In the genomic region with DNA sequence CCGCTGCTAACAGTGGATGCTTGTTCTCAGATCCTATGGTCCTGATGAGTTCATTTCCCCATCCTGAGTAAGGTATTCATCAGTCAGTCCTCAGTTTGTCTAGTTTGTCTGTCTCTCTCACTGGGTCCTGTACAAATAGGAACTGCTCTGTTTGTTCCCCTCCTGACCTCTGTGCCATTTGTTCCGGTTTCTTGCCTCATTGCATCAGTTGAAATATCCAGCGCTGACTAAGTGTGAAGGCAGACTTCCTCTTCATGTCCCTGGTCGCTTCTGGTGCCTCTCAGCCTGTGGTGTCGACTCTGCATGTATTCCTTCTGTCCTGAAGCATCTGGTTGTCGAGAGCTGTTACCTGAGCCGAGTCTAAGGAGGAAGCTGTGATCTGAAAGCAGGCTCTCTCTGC, we compare ENCODE assay signal across 11 mouse cellular contexts. TPM values are rescaled to one million over a fixed set of nuclear protein-coding genes. Genes with fewer than 3 reads are reported as not detected.
DNase-seq lines count a peak whose midpoint lies in the region; ATAC-seq and TF ChIP-seq lines count a peak whose summit lies in the region.
"Had no signal": no experiment of that assay in that cellular context is flagged by ENCODE, and none has a peak within 500 bp of the region (broad histone marks: within the 10 kb centered on the region; RNA-seq: fewer than 3 reads in every experiment).

No protein-coding gene starts in this region.

- peak; percentile 87 for ATAC-seq in megakaryocyte progenitor cell, adult 5-6 weeks (replicated peaks; ENCODE audit: poor library complexity)

- no peak overlapping the region for H3K4me3 ChIP-seq in layer of hippocampus, adult 2 months

- no peak for TF ChIP-seq CTCF in layer of hippocampus, adult 2 months (conservative IDR thresholded peaks at IDR 0.05)

- DNase-seq in layer of hippocampus, adult 2 months (ENCODE audit: low spot score in 2 of 2) = no peak
- DNase-seq in layer of hippocampus, postnatal 10 days (ENCODE audit: low spot score in 2 of 2) = no peak
- DNase-seq in A20 (ENCODE audit: low read depth, low spot score) = peak; percentile 43
- peak; percentile 46 for DNase-seq in c-Kit-positive CD71-negative TER-119-negative erythroid progenitor cells, embryonic 14.5 days (ENCODE audit: low read depth)
- DNase-seq in cerebellum, adult 18-20 months = no peak
- no peak for DNase-seq in testis, postnatal 14 days (ENCODE audit: low spot score)
- DNase-seq in thymus, postnatal 36 days = no peak
- DNase-seq: cerebellum, adult 2 months; gastrocnemius, postnatal 10 days; kidney, postnatal 36 days had no signal

- H3K27ac ChIP-seq in layer of hippocampus, adult 2 months = peak overlapping the region; percentile 82

RNA-seq across cellular contexts. Expression of gene Pknox1, which starts 30.1 kb away (rescaled TPM):
- total RNA-seq in layer of hippocampus, adult 2 months (2021) = 10 to 100 TPM; 13.6 to 14.6 TPM
- total RNA-seq in layer of hippocampus, postnatal 10 days (2021) = 10 to 100 TPM; 16.4 to 17.5 TPM
- total RNA-seq in megakaryocyte progenitor cell, adult 5-6 weeks (2015) = 15.0 and 18.9 TPM in 2 replicates
- total RNA-seq in megakaryocyte progenitor cell, adult 5-6 weeks (2017) = 19.8 and 21.2 TPM in 2 replicates

RNA-seq across cellular contexts. Expression of gene Cbs, which starts 42.4 kb away (rescaled TPM):
- total RNA-seq in layer of hippocampus, adult 2 months (2021) = 10 to 100 TPM; 60.7 to 62.4 TPM
- total RNA-seq in layer of hippocampus, postnatal 10 days (2021) = 10 to 100 TPM; 66.4 to 78.1 TPM
- not detected in 2 replicates for total RNA-seq in megakaryocyte progenitor cell, adult 5-6 weeks (2015)
- 0.14 TPM in 1 of 2 replicates, not detected in the other for total RNA-seq in megakaryocyte progenitor cell, adult 5-6 weeks (2017)

Comparison
In these comparisons a context has a peak if more than half of its experiments do, and no peak if none do; other contexts are left out.
1. DNase-seq: peak in A20 (single experiment) and c-Kit-positive CD71-negative TER-119-negative erythroid progenitor cells, embryonic 14.5 days (single experiment); none in layer of hippocampus, adult 2 months (0 of 2), layer of hippocampus, postnatal 10 days (0 of 2), cerebellum, adult 18-20 months (0 of 2), testis, postnatal 14 days (single experiment) and thymus, postnatal 36 days (0 of 2).
2. RNA of gene Cbs, which starts 42.4 kb away (total RNA-seq): 66.4 to 78.1 TPM in layer of hippocampus, postnatal 10 days and 60.7 to 62.4 TPM in layer of hippocampus, adult 2 months; 0.14 TPM in megakaryocyte progenitor cell, adult 5-6 weeks; every median in the first group is over 10 times any median in the second.